Mouse (Mus musculus) erythroblast, embryonic 14.5 days (primary cell): Measurements from ENCODE around the gene Spred1.

ENCODE experiments used
- GATA1 ChIP-seq: IDR thresholded peaks from 2 replicates; pipeline ENCODE4 v1.6.1; 2012; ENCODE audit warnings: low read length, inconsistent platforms, mixed read lengths
- TAL1 ChIP-seq: IDR thresholded peaks from 3 replicates; pipeline ENCODE4 v1.6.1; 2012; ENCODE audit warnings: low read length, inconsistent platforms, mixed read lengths

- TF ChIP-seq GATA1: no peak
- no peak for TF ChIP-seq TAL1
Measured at GRCm38 (mm10) chr2:117089482-117089881, 31.7 kb upstream of the Spred1 start.
